Mouse (Mus musculus) layer of hippocampus, adult 9-11 months (tissue): ENCODE results near the gene Slc25a33.
A peak's percentile ranks its signal among the peaks of the same experiment; 100 is the strongest.
"Not testable (repeated sequence)": the region's sequence is repeated elsewhere in the genome, so short reads cannot be mapped to it uniquely, and the experiment has no call there.

Source experiments
- DNase-seq: peaks from one replicate; pipeline ENCODE4 v3.0.0; 2022

Gene Slc25a33

GRCm38 (mm10) chr4:149752124-149752799 lies 21.8 kb downstream of the Slc25a33 start:
- no peak for DNase-seq

- DNase-seq: no peak
Observed at GRCm38 (mm10) chr4:149750671-149751070, 23.4 kb downstream of the Slc25a33 start.

- not testable (repeated sequence) for DNase-seq
Observed at GRCm38 (mm10) chr4:149749663-149750015, 24.4 kb downstream of the Slc25a33 start.

GRCm38 (mm10) chr4:149749003-149749662 lies 24.9 kb downstream of the Slc25a33 start:
- DNase-seq: no peak

GRCm38 (mm10) chr4:149744119-149744518 lies 30.0 kb downstream of the Slc25a33 start:
- DNase-seq: no peak

GRCm38 (mm10) chr4:149742011-149742530 lies 32.0 kb downstream of the Slc25a33 start:
- DNase-seq: no peak

GRCm38 (mm10) chr4:149740301-149740700 lies 33.8 kb downstream of the Slc25a33 start:
- no peak for DNase-seq

- no peak for DNase-seq
Observed at GRCm38 (mm10) chr4:149739478-149739877, 34.6 kb downstream of the Slc25a33 start.

GRCm38 (mm10) chr4:149737383-149738324 lies 36.4 kb downstream of the Slc25a33 start, which contains the start of gene Tmem201:
Gene Tmem201, minus strand, starts transcription at chr4:149738044.
- DNase-seq: peak; percentile 95

- DNase-seq: no peak
Observed at GRCm38 (mm10) chr4:149736581-149736980, 37.5 kb downstream of the Slc25a33 start.

GRCm38 (mm10) chr4:149735624-149736250 lies 38.3 kb downstream of the Slc25a33 start:
- no peak for DNase-seq

- no peak for DNase-seq
Observed at GRCm38 (mm10) chr4:149734730-149735475, 39.2 kb downstream of the Slc25a33 start.

GRCm38 (mm10) chr4:149734246-149734645 lies 39.8 kb downstream of the Slc25a33 start:
- DNase-seq: no peak

GRCm38 (mm10) chr4:149733748-149734147 lies 40.3 kb downstream of the Slc25a33 start:
- DNase-seq: no peak

- DNase-seq: no peak
Observed at GRCm38 (mm10) chr4:149732800-149733199, 41.3 kb downstream of the Slc25a33 start.

GRCm38 (mm10) chr4:149732313-149732712 lies 41.8 kb downstream of the Slc25a33 start:
- DNase-seq: no peak

GRCm38 (mm10) chr4:149730827-149731226 lies 43.2 kb downstream of the Slc25a33 start:
- no peak for DNase-seq

- DNase-seq: no peak
Observed at GRCm38 (mm10) chr4:149728810-149729209, 45.3 kb downstream of the Slc25a33 start.

- DNase-seq: no peak
Observed at GRCm38 (mm10) chr4:149727636-149728035, 46.4 kb downstream of the Slc25a33 start.

- DNase-seq: peak; percentile 64
Observed at GRCm38 (mm10) chr4:149725661-149726350, 48.3 kb downstream of the Slc25a33 start.

- no peak for DNase-seq
Observed at GRCm38 (mm10) chr4:149724916-149725470, 49.1 kb downstream of the Slc25a33 start.
